Mouse (Mus musculus) C2C12 (cell line): ENCODE data around the gene Trim38. TPM values are rescaled to one million over a fixed set of nuclear protein-coding genes. Genes with fewer than 3 reads are reported as not detected.
"Not testable (repeated sequence)": the region's sequence is repeated elsewhere in the genome, so short reads cannot be mapped to it uniquely, and the experiment has no call there.

ENCODE experiments used
- H3K27me3 ChIP-seq: one replicate; pipeline ENCODE4 v1.6.1; 2011; ENCODE audit not compliant: control insufficient read depth, insufficient read depth, insufficient read length
- H3K36me3 ChIP-seq: one replicate; pipeline ENCODE4 v1.6.1; 2011; ENCODE audit not compliant: control insufficient read depth, insufficient read depth
- H3K4me3 ChIP-seq: one replicate; pipeline ENCODE4 v1.5.1; 2011; ENCODE audit warnings: mild to moderate bottlenecking, control low read depth; ENCODE audit not compliant: poor library complexity, insufficient read depth, severe bottlenecking
- H3K79me2 ChIP-seq: one replicate; pipeline ENCODE4 v1.6.1; 2011; ENCODE audit not compliant: control insufficient read depth, insufficient read depth
- H3K79me3 ChIP-seq: one replicate; pipeline ENCODE4 v1.6.1; 2011; ENCODE audit warnings: low read depth, control low read depth
- H3ac ChIP-seq: one replicate; pipeline ENCODE3; 2011; ENCODE audit warnings: low read depth; ENCODE audit not compliant: control insufficient read depth, insufficient read length
- CEBPB ChIP-seq: IDR thresholded peaks from one replicate; pipeline ENCODE4 v1.6.1; 2011; ENCODE audit warnings: low read depth, mild to moderate bottlenecking, control low read depth, moderate library complexity
- CTCF ChIP-seq: IDR thresholded peaks from one replicate; pipeline ENCODE4 v1.5.1; 2011; ENCODE audit not compliant: control insufficient read depth, insufficient read depth, insufficient read length
- FOSL1 ChIP-seq: IDR thresholded peaks from one replicate; pipeline ENCODE4 v1.8.0; 2011; ENCODE audit warnings: mild to moderate bottlenecking, low read length; ENCODE audit not compliant: poor library complexity, insufficient read depth, severe bottlenecking
- MAX ChIP-seq: IDR thresholded peaks from one replicate; pipeline ENCODE4 v1.6.1; 2011; ENCODE audit warnings: mild to moderate bottlenecking, control low read depth
- MYOD1 ChIP-seq: IDR thresholded peaks from one replicate; pipeline ENCODE4 v1.6.1; 2011; ENCODE audit warnings: low read depth; ENCODE audit not compliant: control insufficient read depth, insufficient read length
- MYOG ChIP-seq: IDR thresholded peaks from one replicate; pipeline ENCODE4 v1.6.1; 2011; ENCODE audit not compliant: control insufficient read depth, insufficient read length; ENCODE audit errors: extremely low read depth
- USF1 ChIP-seq: IDR thresholded peaks from one replicate; pipeline ENCODE4 v1.6.1; 2011; ENCODE audit warnings: low read depth, mild to moderate bottlenecking, control low read depth, moderate library complexity
- polyA plus RNA-seq: library from polyadenylated mRNA; unstranded; fragments of >200 nt; fragmentation: generic; extraction: Trizol; gene quantifications from one replicate; pipeline ENCODE4 v1.2.1, GENCODE M21; 2012; ENCODE audit warnings: missing spikeins

Trim38 gene
- polyA plus RNA-seq, 1 experiment, result 0.02 TPM

GRCm38 (mm10) chr13:23760240-23760971, 9.3 kb upstream of the Trim38 start:
- TF ChIP-seq CEBPB (no peak), MYOD1 (no peak), MAX (no peak), USF1 (no peak), MYOG (no peak), FOSL1 (no peak), CTCF (no peak)
- Histone ChIP-seq H3K27me3 (no peaks in the 10 kb centered on the region), H3ac (peak overlapping the region; percentile 18), H3K79me2 (no peaks in the 10 kb centered on the region), H3K79me3 (no peaks in the 10 kb centered on the region), H3K36me3 (no peaks in the 10 kb centered on the region), H3K4me3 (peak overlapping the region; percentile 24)

GRCm38 (mm10) chr13:23760972-23761864, 8.5 kb upstream of the Trim38 start, which contains the start of gene Hist1h4a:
Gene Hist1h4a (minus strand): TSS chr13:23761230.
- no peaks in the 10 kb centered on the region for H3K79me3 ChIP-seq
- peak within 1 kb of the TSS; percentile 24 for H3K4me3 ChIP-seq
- H3K79me2 ChIP-seq, result no peaks in the 10 kb centered on the region
- H3K27me3 ChIP-seq, result no peaks in the 10 kb centered on the region
- no peaks in the 10 kb centered on the region for H3K36me3 ChIP-seq
- TF ChIP-seq MYOD1 (no peak), CTCF (no peak), USF1 (no peak), MYOG (no peak), CEBPB (no peak), MAX (no peak)
- peak within 1 kb of the TSS; percentile 38 for H3ac ChIP-seq

GRCm38 (mm10) chr13:23761871-23762821, 7.6 kb upstream of the Trim38 start, which contains the start of gene Hist1h3a:
Gene Hist1h3a (minus strand): TSS chr13:23762386.
- H3K27me3 ChIP-seq, H3K79me3 ChIP-seq, H3K36me3 ChIP-seq, H3K79me2 ChIP-seq: not testable (repeated sequence)
- Histone ChIP-seq H3K4me3 (peak within 1 kb of the TSS; percentile 24), H3ac (peak within 1 kb of the TSS; percentile 38)

- no peak for TF ChIP-seq MAX
- no peak for TF ChIP-seq CTCF
- TF ChIP-seq MYOD1, result no peak
- no peak for TF ChIP-seq FOSL1
- TF ChIP-seq USF1, result no peak
- TF ChIP-seq MYOG, result no peak
- TF ChIP-seq CEBPB, result no peak
- Histone ChIP-seq H3K4me3 (peak overlapping the region; percentile 23), H3K79me3 (no peaks in the 10 kb centered on the region), H3K36me3 (no peaks in the 10 kb centered on the region), H3K27me3 (no peaks in the 10 kb centered on the region), H3K79me2 (no peaks in the 10 kb centered on the region), H3ac (no peak overlapping the region)
These were observed 6.5 kb upstream of the Trim38 start for GRCm38 (mm10) chr13:23763242-23763585.

- Histone ChIP-seq H3K79me3 (no peaks in the 10 kb centered on the region), H3K27me3 (no peaks in the 10 kb centered on the region), H3ac (no peak within 1 kb of the TSS), H3K36me3 (no peaks in the 10 kb centered on the region), H3K4me3 (peak within 1 kb of the TSS; percentile 23), H3K79me2 (no peaks in the 10 kb centered on the region)
- no peak for TF ChIP-seq CTCF
- no peak for TF ChIP-seq FOSL1
- TF ChIP-seq MAX, result no peak
- TF ChIP-seq CEBPB, result no peak
- TF ChIP-seq MYOD1, result no peak
- TF ChIP-seq USF1, result no peak
- TF ChIP-seq MYOG, result no peak
These were observed 6.0 kb upstream of the Trim38 start, which contains the start of gene Hist1h1a for GRCm38 (mm10) chr13:23763586-23764323. Gene Hist1h1a (plus strand): TSS chr13:23763666.
